Mouse (Mus musculus) stomach, embryonic 15.5 days (tissue): ENCODE measurements around the gene Anxa6. TPM values are rescaled to one million over a fixed set of nuclear protein-coding genes. Genes with fewer than 3 reads are reported as not detected.

ENCODE experiments used
- ATAC-seq: fragments of 200-750 bp; cut with Nextera tagmentation; 2 replicates; pipeline ENCODE4 v1.8.0; 2017; ENCODE audit warnings: low read depth, moderate number of reproducible peaks, moderate TSS enrichment; ENCODE audit not compliant: insufficient read depth, low FRiP score
- H3K27ac ChIP-seq: fragments of 300-500 bp; sonication (generic); 2 replicates; pipeline ENCODE4 v1.5.1; 2015; ENCODE audit warnings: mild to moderate bottlenecking, inconsistent platforms
- H3K27me3 ChIP-seq: fragments of 300-500 bp; sonication (generic); replicated peaks from 2 replicates; pipeline ENCODE4 v1.6.1; 2015; ENCODE audit warnings: inconsistent platforms
- H3K36me3 ChIP-seq: fragments of 300-500 bp; sonication (generic); 2 replicates; pipeline ENCODE4 v1.6.1; 2015; ENCODE audit warnings: inconsistent platforms
- H3K4me1 ChIP-seq: fragments of 300-500 bp; sonication (generic); 2 replicates; pipeline ENCODE4 v1.6.1; 2015; ENCODE audit warnings: inconsistent platforms
- H3K4me2 ChIP-seq: fragments of 300-500 bp; sonication (generic); 2 replicates; pipeline ENCODE4 v1.6.1; 2015; ENCODE audit warnings: mild to moderate bottlenecking, inconsistent platforms
- H3K4me3 ChIP-seq: fragments of 300-500 bp; sonication (generic); replicated peaks from 2 replicates; pipeline ENCODE4 v1.5.1; 2015; ENCODE audit warnings: inconsistent platforms
- H3K9ac ChIP-seq: fragments of 300-500 bp; sonication (generic); 2 replicates; pipeline ENCODE4 v1.6.1; 2015; ENCODE audit warnings: inconsistent platforms
- H3K9me3 ChIP-seq: fragments of 300-500 bp; sonication (generic); 2 replicates; pipeline ENCODE4 v1.6.1; 2016; ENCODE audit warnings: inconsistent platforms
- WGBS: fragments of 180-500 bp; shearing (Covaris S2); methylation state at CpG from one replicate; pipeline ENCODE4 v1.1.7; 2015; 5-methylcytosine and 5-hydroxymethylcytosine counted together
- polyA plus RNA-seq: library from polyadenylated mRNA; unstranded; fragments of >200 nt; fragmentation: Nextera tagmentation; extraction: Ambion mirVana; gene quantifications from 2 replicates; pipeline ENCODE4 v1.2.1, GENCODE M21; 2015

Gene Anxa6
- polyA plus RNA-seq, 1 experiment from 2014 or later: 307 TPM

- H3K4me1 ChIP-seq: no peaks in the 10 kb centered on the region
- no peak overlapping the region for H3K27ac ChIP-seq
- WGBS: 75% methylated on average over 1 of the region's 1 CpGs
- no peak overlapping the region for H3K9ac ChIP-seq
- no peaks in the 10 kb centered on the region for H3K27me3 ChIP-seq
- no peaks in the 10 kb centered on the region for H3K9me3 ChIP-seq
- H3K36me3 ChIP-seq: peaks cover 56% of the 10 kb centered on the region
- no peak overlapping the region for H3K4me2 ChIP-seq
- no peak overlapping the region for H3K4me3 ChIP-seq
- ATAC-seq: no peak
These were observed 45.3 kb downstream of the Anxa6 start for GRCm38 (mm10) chr11:54987974-54988373.

DNA sequence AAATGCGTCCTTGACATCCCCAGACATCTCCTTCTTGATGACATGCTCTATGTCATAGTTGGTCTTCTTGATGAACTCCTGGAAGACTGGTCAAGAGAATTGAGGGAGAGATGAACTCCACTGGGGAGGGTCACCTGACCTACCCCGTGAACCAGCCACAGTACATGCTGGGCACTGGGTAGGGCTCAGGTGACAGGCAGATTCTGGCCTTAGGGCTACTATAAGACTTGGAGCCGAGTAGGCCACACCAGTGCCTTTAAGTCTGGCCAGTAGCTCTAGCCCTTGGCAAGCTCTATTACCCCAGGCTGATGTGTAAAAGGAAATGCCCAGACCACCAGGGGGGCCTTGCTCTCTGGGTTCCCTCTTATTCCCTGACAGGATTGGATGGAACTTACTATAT is 48.2 kb downstream of the Anxa6 start:
- Histone ChIP-seq H3K36me3 (peaks cover 64% of the 10 kb centered on the region), H3K9me3 (no peaks in the 10 kb centered on the region), H3K4me2 (no peak overlapping the region), H3K4me1 (no peaks in the 10 kb centered on the region), H3K27me3 (no peaks in the 10 kb centered on the region), H3K4me3 (no peak overlapping the region), H3K9ac (no peak overlapping the region), H3K27ac (no peak overlapping the region)
- 81% methylated on average over 3 of the region's 3 CpGs for WGBS
- ATAC-seq: no peak

- ATAC-seq: no peak
- no peak overlapping the region for H3K4me3 ChIP-seq
- no peak overlapping the region for H3K4me2 ChIP-seq
- H3K9me3 ChIP-seq: no peaks in the 10 kb centered on the region
- peaks cover 58% of the 10 kb centered on the region for H3K36me3 ChIP-seq
- H3K27me3 ChIP-seq: no peaks in the 10 kb centered on the region
- H3K9ac ChIP-seq: no peak overlapping the region
- no peaks in the 10 kb centered on the region for H3K4me1 ChIP-seq
- 68% methylated on average over 4 of the region's 4 CpGs for WGBS
- H3K27ac ChIP-seq: no peak overlapping the region
These were observed 48.7 kb downstream of the Anxa6 start for GRCm38 (mm10) chr11:54984581-54984980.

- Histone ChIP-seq H3K4me2 (no peak overlapping the region), H3K9ac (no peak overlapping the region), H3K36me3 (peaks cover 62% of the 10 kb centered on the region), H3K9me3 (no peaks in the 10 kb centered on the region), H3K27me3 (no peaks in the 10 kb centered on the region), H3K4me1 (no peaks in the 10 kb centered on the region), H3K4me3 (no peak overlapping the region), H3K27ac (no peak overlapping the region)
- 2% methylated on average over 6 of the region's 6 CpGs for WGBS
- no peak for ATAC-seq
These were observed 49.2 kb downstream of the Anxa6 start for GRCm38 (mm10) chr11:54984085-54984484.

- WGBS: 87% methylated on average over 6 of the region's 6 CpGs
- no peak for ATAC-seq
- Histone ChIP-seq H3K27me3 (no peaks in the 10 kb centered on the region), H3K4me3 (no peak overlapping the region), H3K9ac (no peak overlapping the region), H3K9me3 (no peaks in the 10 kb centered on the region), H3K4me2 (no peak overlapping the region), H3K27ac (no peak overlapping the region), H3K36me3 (peaks cover 68% of the 10 kb centered on the region), H3K4me1 (0 out of 2 replicates have a peak, but pooled peaks cover 7% of the 10 kb centered on the region)
These were observed 50.7 kb downstream of the Anxa6 start for GRCm38 (mm10) chr11:54982520-54982919.

DNA sequence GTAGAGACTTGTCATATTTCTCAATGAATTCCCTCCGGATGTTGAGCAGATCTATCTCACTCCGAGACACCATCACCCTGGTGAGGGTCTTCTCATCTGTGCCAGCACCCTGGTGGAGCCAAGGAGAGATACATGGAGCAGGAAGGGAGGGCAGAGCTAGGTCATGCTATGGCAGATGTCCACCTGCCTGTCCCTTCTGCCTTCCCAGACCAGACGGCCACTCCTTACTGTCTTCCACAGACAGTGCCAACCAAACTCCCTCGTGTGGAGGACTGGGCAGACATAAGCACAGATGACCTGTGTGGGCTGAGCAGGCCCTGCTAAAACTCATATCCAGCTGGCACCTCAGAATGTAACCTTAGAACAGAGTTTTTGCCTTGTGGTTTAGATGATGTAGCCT is 51.6 kb downstream of the Anxa6 start:
- Histone ChIP-seq H3K4me1 (0 out of 2 replicates have a peak, but pooled peaks cover 7% of the 10 kb centered on the region), H3K9ac (no peak overlapping the region), H3K27ac (no peak overlapping the region), H3K4me2 (no peak overlapping the region), H3K4me3 (no peak overlapping the region), H3K36me3 (peaks cover 66% of the 10 kb centered on the region), H3K27me3 (no peaks in the 10 kb centered on the region), H3K9me3 (no peaks in the 10 kb centered on the region)
- no peak for ATAC-seq
- 87% methylated on average over 4 of the region's 4 CpGs for WGBS

GRCm38 (mm10) chr11:54977385-54977937 is 55.8 kb downstream of the Anxa6 start:
- H3K9me3 ChIP-seq: no peaks in the 10 kb centered on the region
- peak; percentile 57; the same call in 1 of the 2 replicates for ATAC-seq
- 26% methylated on average over 6 of the region's 6 CpGs for WGBS
- H3K36me3 ChIP-seq: peaks cover 35% of the 10 kb centered on the region
- H3K4me1 ChIP-seq: peaks cover 22% of the 10 kb centered on the region
- H3K4me2 ChIP-seq: no peak overlapping the region
- peak overlapping the region; percentile 85 for H3K27ac ChIP-seq
- no peak overlapping the region for H3K4me3 ChIP-seq
- no peak overlapping the region for H3K9ac ChIP-seq
- no peaks in the 10 kb centered on the region for H3K27me3 ChIP-seq

DNA sequence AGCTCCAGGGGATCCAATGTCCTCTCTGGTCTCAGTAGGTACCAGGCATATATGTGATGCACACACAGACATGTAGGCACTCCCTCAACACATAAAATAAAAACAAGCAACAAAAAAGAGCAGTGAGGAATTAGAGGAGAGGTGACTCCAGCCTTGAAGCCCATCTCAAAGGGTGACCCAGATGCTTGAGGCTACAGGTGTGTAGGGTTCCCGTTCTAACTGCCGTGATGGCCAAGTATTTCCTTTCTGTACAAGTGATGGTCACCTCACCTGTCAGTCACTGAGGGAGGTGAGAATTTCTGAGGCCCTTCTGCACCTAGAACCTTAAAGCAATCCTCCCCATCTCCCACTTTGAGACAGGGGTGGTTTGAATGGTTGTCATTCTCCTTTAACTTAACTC is 56.9 kb downstream of the Anxa6 start:
- Histone ChIP-seq H3K27ac (no peak overlapping the region), H3K36me3 (peaks cover 23% of the 10 kb centered on the region), H3K4me2 (no peak overlapping the region), H3K4me3 (no peak overlapping the region), H3K27me3 (no peaks in the 10 kb centered on the region), H3K4me1 (peaks cover 22% of the 10 kb centered on the region), H3K9ac (no peak overlapping the region), H3K9me3 (no peaks in the 10 kb centered on the region)
- 91% methylated on average over 2 of the region's 2 CpGs for WGBS
- ATAC-seq: no peak

- Histone ChIP-seq H3K4me1 (peaks cover 22% of the 10 kb centered on the region), H3K27ac (no peak overlapping the region), H3K4me3 (no peak overlapping the region), H3K27me3 (no peaks in the 10 kb centered on the region), H3K9me3 (no peaks in the 10 kb centered on the region), H3K36me3 (peaks cover 18% of the 10 kb centered on the region), H3K9ac (no peak overlapping the region), H3K4me2 (no peak overlapping the region)
- ATAC-seq: no peak
- 86% methylated on average over 2 of the region's 2 CpGs for WGBS
These were observed 57.5 kb downstream of the Anxa6 start for GRCm38 (mm10) chr11:54975756-54976155.

GRCm38 (mm10) chr11:54975340-54975739 is 57.9 kb downstream of the Anxa6 start:
- WGBS: 82% methylated on average over 5 of the region's 5 CpGs
- no peak for ATAC-seq
- H3K27me3 ChIP-seq: no peaks in the 10 kb centered on the region
- H3K36me3 ChIP-seq: peaks cover 14% of the 10 kb centered on the region
- no peak overlapping the region for H3K4me3 ChIP-seq
- no peak overlapping the region for H3K9ac ChIP-seq
- H3K4me1 ChIP-seq: peaks cover 22% of the 10 kb centered on the region
- no peak overlapping the region for H3K27ac ChIP-seq
- H3K9me3 ChIP-seq: no peaks in the 10 kb centered on the region
- H3K4me2 ChIP-seq: no peak overlapping the region

GRCm38 (mm10) chr11:54974639-54975038 is 58.6 kb downstream of the Anxa6 start:
- H3K4me3 ChIP-seq: no peak overlapping the region
- no peaks in the 10 kb centered on the region for H3K9me3 ChIP-seq
- 0 out of 2 replicates have a peak overlapping the region, but pooled peaks have one; percentile 16 for H3K27ac ChIP-seq
- H3K4me2 ChIP-seq: no peak overlapping the region
- no peaks in the 10 kb centered on the region for H3K27me3 ChIP-seq
- no peak overlapping the region for H3K9ac ChIP-seq
- no peak for ATAC-seq
- peaks cover 22% of the 10 kb centered on the region for H3K4me1 ChIP-seq
- WGBS: 82% methylated on average over 4 of the region's 4 CpGs
- peaks cover 14% of the 10 kb centered on the region for H3K36me3 ChIP-seq

DNA sequence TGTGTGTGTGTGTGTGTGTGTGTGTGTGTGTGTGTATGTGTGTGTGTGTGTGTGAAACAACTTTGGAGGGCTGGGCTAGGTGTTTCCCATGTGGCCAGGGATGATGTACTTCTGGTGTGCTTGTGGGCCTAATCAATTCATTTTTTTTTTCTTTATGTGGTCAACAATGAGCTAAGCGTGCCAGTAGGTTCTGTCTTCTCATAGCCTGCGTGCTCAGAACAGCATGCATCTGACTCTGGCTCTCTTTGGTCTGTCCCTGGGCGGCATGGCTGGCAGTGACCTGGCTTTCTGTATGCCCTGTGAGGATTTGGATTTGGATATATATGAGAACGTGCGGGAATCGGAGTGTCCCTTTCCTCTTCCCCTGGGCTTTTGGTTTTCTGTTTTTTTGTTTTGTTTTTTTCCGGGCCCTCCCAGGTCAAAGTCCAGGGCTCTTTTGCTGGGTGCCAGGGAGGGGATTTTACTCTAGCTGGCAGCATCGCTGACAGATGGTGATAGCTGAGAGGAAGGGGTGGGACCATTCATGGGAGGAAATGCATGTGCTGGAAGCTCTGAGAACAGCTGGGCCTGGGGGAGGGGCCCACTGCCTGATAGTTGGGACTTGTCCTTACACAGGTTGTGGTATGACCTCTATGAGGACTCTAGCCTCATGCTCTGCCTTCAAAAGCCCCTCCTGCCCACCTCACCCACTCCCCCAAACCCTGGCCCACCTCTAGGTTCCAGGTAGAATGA is 59.6 kb downstream of the Anxa6 start:
- WGBS: 36% methylated on average over 8 of the region's 8 CpGs
- Histone ChIP-seq H3K36me3 (peaks cover 6% of the 10 kb centered on the region), H3K4me2 (no peak overlapping the region), H3K4me1 (peaks cover 22% of the 10 kb centered on the region), H3K27ac (peak overlapping the region; percentile 61), H3K27me3 (no peaks in the 10 kb centered on the region), H3K4me3 (no peak overlapping the region), H3K9ac (no peak overlapping the region), H3K9me3 (no peaks in the 10 kb centered on the region)
- ATAC-seq: peak; percentile 59
